Mouse (Mus musculus) forebrain, embryonic 13.5 days (tissue): Measurements from ENCODE around the gene Psmb2. TPM values are rescaled to one million over a fixed set of nuclear protein-coding genes. Genes with fewer than 3 reads are reported as not detected.

Experiments used
- ATAC-seq: fragments of 200-750 bp; cut with Nextera tagmentation; 2 replicates; pipeline ENCODE4 v1.8.0; 2017
- H3K27ac ChIP-seq: fragments of 300-500 bp; sonication (generic); 2 replicates; pipeline ENCODE4 v1.5.1; 2015; ENCODE audit warnings: inconsistent platforms, mild to moderate bottlenecking, moderate library complexity
- H3K27me3 ChIP-seq: fragments of 300-500 bp; sonication (generic); 2 replicates; pipeline ENCODE4 v1.6.1; 2015; ENCODE audit warnings: mild to moderate bottlenecking, inconsistent platforms
- H3K36me3 ChIP-seq: fragments of 300-500 bp; sonication (generic); 2 replicates; pipeline ENCODE4 v1.6.1; 2015; ENCODE audit warnings: mild to moderate bottlenecking, inconsistent platforms; ENCODE audit not compliant: poor library complexity, severe bottlenecking
- H3K4me1 ChIP-seq: fragments of 300-500 bp; sonication (generic); 2 replicates; pipeline ENCODE4 v1.6.1; 2015; ENCODE audit warnings: inconsistent platforms
- H3K4me2 ChIP-seq: fragments of 300-500 bp; sonication (generic); 2 replicates; pipeline ENCODE4 v1.6.1; 2015; ENCODE audit warnings: inconsistent platforms, mild to moderate bottlenecking, moderate library complexity
- H3K4me3 ChIP-seq: fragments of 300-500 bp; sonication (generic); 2 replicates; pipeline ENCODE4 v1.5.1; 2015; ENCODE audit warnings: mild to moderate bottlenecking, inconsistent platforms
- H3K9ac ChIP-seq: fragments of 300-500 bp; sonication (generic); 2 replicates; pipeline ENCODE4 v1.6.1; 2015; ENCODE audit warnings: mild to moderate bottlenecking, inconsistent platforms
- H3K9me3 ChIP-seq: fragments of 300-500 bp; sonication (generic); replicated peaks from 2 replicates; pipeline ENCODE4 v1.6.1; 2016; ENCODE audit warnings: inconsistent platforms
- WGBS: fragments of 180-500 bp; shearing (Covaris S2); methylation state at CpG from one replicate; pipeline ENCODE4 v1.1.7; 2015; 5-methylcytosine and 5-hydroxymethylcytosine counted together
- polyA plus RNA-seq: library from polyadenylated mRNA; unstranded; fragments of >200 nt; fragmentation: Nextera tagmentation; extraction: Ambion mirVana; gene quantifications from 2 replicates; pipeline ENCODE4 v1.2.1, GENCODE M21; 2015

Psmb2 gene
- polyA plus RNA-seq, 1 experiment from 2014 or later = 526 TPM

- no peak overlapping the region for H3K27ac ChIP-seq
- H3K4me2 ChIP-seq = no peak overlapping the region
- under 1% methylated on average over 16 of the region's 16 CpGs for WGBS
- no peaks in the 10 kb centered on the region for H3K9me3 ChIP-seq
- H3K9ac ChIP-seq = no peak overlapping the region
- H3K27me3 ChIP-seq = peaks cover 100% of the 10 kb centered on the region
- peak overlapping the region; percentile 31 for H3K4me3 ChIP-seq
- H3K36me3 ChIP-seq = no peaks in the 10 kb centered on the region
- ATAC-seq = no peak
- H3K4me1 ChIP-seq = peaks cover 21% of the 10 kb centered on the region
Measured at GRCm38 (mm10) chr4:126734001-126734603, 56.7 kb downstream of the Psmb2 start.

DNA sequence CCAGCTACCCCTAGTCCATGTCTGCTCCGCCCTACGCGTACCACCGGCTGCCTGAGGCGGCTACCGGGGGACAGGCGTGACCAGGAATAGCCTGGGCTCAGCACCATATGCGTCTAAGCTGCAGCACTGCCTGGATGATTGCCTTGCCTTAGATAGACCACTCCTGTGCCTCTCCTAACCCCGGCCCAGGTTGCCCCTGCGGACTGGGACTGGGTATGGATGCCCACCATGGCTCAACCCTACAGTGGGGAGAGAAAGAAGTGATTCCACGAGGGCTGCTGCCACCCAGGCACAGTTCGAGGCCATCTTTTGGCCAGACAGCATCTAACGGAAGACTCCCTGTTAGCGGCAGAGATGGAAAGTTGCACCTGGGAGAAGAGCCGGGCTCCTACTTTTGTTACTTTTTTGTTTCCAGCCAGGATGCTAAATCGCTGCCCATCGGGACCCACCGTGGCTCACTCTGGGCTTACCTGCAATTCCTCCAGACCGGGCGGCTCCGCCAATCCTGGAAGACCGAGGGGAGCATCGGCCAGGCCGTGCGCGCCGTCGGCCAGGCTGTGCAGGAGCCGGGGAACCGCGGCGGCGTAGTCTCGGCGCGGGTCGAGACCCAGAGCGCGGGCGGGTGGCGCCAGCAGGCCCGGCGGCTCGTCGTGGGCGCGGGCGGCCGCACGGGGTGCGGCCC lies 57.4 kb downstream of the Psmb2 start:
- H3K9me3 ChIP-seq = no peaks in the 10 kb centered on the region
- peak overlapping the region; percentile 54 for H3K4me2 ChIP-seq
- peak overlapping the region; percentile 48 for H3K9ac ChIP-seq
- no peak for ATAC-seq
- peaks cover 21% of the 10 kb centered on the region for H3K4me1 ChIP-seq
- 2% methylated on average over 50 of the region's 51 CpGs for WGBS
- no peak overlapping the region for H3K27ac ChIP-seq
- peak overlapping the region; percentile 31 for H3K4me3 ChIP-seq
- no peaks in the 10 kb centered on the region for H3K36me3 ChIP-seq
- peaks cover 99% of the 10 kb centered on the region for H3K27me3 ChIP-seq

GRCm38 (mm10) chr4:126735382-126736000 lies 58.1 kb downstream of the Psmb2 start:
- ATAC-seq = no peak
- Histone ChIP-seq H3K9me3 (no peaks in the 10 kb centered on the region), H3K4me1 (peaks cover 21% of the 10 kb centered on the region), H3K36me3 (no peaks in the 10 kb centered on the region), H3K4me2 (peak overlapping the region; percentile 54), H3K9ac (peak overlapping the region; percentile 48), H3K27me3 (peaks cover 96% of the 10 kb centered on the region), H3K27ac (no peak overlapping the region), H3K4me3 (peak overlapping the region; percentile 31)
- 2% methylated on average over 50 of the region's 62 CpGs for WGBS

- Histone ChIP-seq H3K27ac (no peak within 1 kb of the TSS), H3K4me1 (peaks cover 21% of the 10 kb centered on the region), H3K27me3 (peaks cover 91% of the 10 kb centered on the region), H3K9me3 (no peaks in the 10 kb centered on the region), H3K4me3 (peak within 1 kb of the TSS; percentile 31), H3K9ac (peak within 1 kb of the TSS; percentile 48), H3K36me3 (no peaks in the 10 kb centered on the region), H3K4me2 (peak within 1 kb of the TSS; percentile 54)
- 2% methylated on average over 32 of the region's 32 CpGs for WGBS
- ATAC-seq = peak; percentile 68
Measured at GRCm38 (mm10) chr4:126736001-126736414, 58.6 kb downstream of the Psmb2 start, which contains the start of gene Tfap2e. TSS of gene Tfap2e (minus strand) at chr4:126736240.

GRCm38 (mm10) chr4:126739966-126740676 lies 62.7 kb downstream of the Psmb2 start:
- Histone ChIP-seq H3K9me3 (no peaks in the 10 kb centered on the region), H3K4me1 (peaks cover 19% of the 10 kb centered on the region), H3K9ac (no peak overlapping the region), H3K27me3 (peaks cover 84% of the 10 kb centered on the region), H3K27ac (no peak overlapping the region), H3K36me3 (peaks cover 17% of the 10 kb centered on the region), H3K4me3 (no peak overlapping the region), H3K4me2 (no peak overlapping the region)
- ATAC-seq = no peak
- 14% methylated on average over 10 of the region's 10 CpGs for WGBS

GRCm38 (mm10) chr4:126741448-126741847 lies 64.0 kb downstream of the Psmb2 start:
- Histone ChIP-seq H3K9me3 (no peaks in the 10 kb centered on the region), H3K9ac (no peak overlapping the region), H3K36me3 (peaks cover 30% of the 10 kb centered on the region), H3K4me1 (peaks cover 17% of the 10 kb centered on the region), H3K27ac (no peak overlapping the region), H3K4me2 (peak overlapping the region; percentile 27; the same call in 1 of the 2 replicates), H3K4me3 (no peak overlapping the region), H3K27me3 (peaks cover 70% of the 10 kb centered on the region)
- ATAC-seq = peak; percentile 74
- 7% methylated on average over 12 of the region's 12 CpGs for WGBS

- no peak overlapping the region for H3K4me2 ChIP-seq
- H3K36me3 ChIP-seq = peaks cover 44% of the 10 kb centered on the region
- no peak overlapping the region for H3K27ac ChIP-seq
- peaks cover 20% of the 10 kb centered on the region for H3K4me1 ChIP-seq
- ATAC-seq = no peak
- 57% methylated on average over 2 of the region's 2 CpGs for WGBS
- no peak overlapping the region for H3K9ac ChIP-seq
- H3K9me3 ChIP-seq = no peaks in the 10 kb centered on the region
- peaks cover 55% of the 10 kb centered on the region for H3K27me3 ChIP-seq
- H3K4me3 ChIP-seq = no peak overlapping the region
Measured at GRCm38 (mm10) chr4:126742976-126743375, 65.5 kb downstream of the Psmb2 start.

GRCm38 (mm10) chr4:126743713-126744112 lies 66.3 kb downstream of the Psmb2 start:
- H3K9ac ChIP-seq = no peak overlapping the region
- H3K27me3 ChIP-seq = peaks cover 48% of the 10 kb centered on the region
- H3K9me3 ChIP-seq = no peaks in the 10 kb centered on the region
- H3K36me3 ChIP-seq = peaks cover 52% of the 10 kb centered on the region
- WGBS = 6% methylated on average over 11 of the region's 11 CpGs
- peaks cover 28% of the 10 kb centered on the region for H3K4me1 ChIP-seq
- H3K4me2 ChIP-seq = no peak overlapping the region
- no peak for ATAC-seq
- no peak overlapping the region for H3K4me3 ChIP-seq
- H3K27ac ChIP-seq = no peak overlapping the region

- 89% methylated on average over 14 of the region's 14 CpGs for WGBS
- Histone ChIP-seq H3K27ac (no peak overlapping the region), H3K4me2 (no peak overlapping the region), H3K27me3 (peaks cover 37% of the 10 kb centered on the region), H3K9ac (no peak overlapping the region), H3K4me1 (peaks cover 39% of the 10 kb centered on the region), H3K36me3 (peaks cover 59% of the 10 kb centered on the region), H3K4me3 (no peak overlapping the region), H3K9me3 (no peaks in the 10 kb centered on the region)
- ATAC-seq = no peak
Measured at GRCm38 (mm10) chr4:126744831-126745230, 67.4 kb downstream of the Psmb2 start.

DNA sequence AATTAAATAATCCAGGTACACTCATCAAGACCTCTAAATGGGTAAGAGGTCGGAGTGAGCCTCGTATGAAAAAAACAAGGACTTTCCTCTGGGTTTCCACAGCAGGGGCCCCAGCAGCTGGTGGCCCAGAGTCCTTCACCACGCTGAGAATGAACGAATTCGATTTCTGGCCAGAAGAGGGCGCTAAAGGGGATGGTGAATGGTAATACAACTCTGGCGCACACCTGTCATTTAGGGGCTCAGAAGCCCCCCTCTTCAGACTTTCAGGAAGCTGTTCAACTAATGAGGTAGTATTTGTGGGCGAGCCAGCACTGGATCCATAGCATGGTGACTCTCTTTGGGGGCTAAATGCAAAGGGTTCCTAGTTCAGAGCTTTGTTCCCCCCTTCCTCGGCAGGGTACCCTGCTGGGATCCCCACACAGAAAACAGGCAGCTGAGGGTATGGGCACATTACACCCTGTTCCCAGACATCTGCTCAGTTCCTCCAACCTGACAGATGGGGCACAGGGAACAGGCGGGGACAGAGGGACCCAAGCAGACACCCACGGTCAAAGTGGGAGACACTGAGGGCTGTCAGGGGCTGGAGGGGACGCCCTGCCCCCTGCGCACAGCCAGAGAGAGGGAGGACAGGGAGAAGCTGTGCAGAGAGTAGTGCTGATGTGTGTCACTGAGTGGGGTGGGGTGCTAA lies 68.2 kb downstream of the Psmb2 start:
- Histone ChIP-seq H3K4me3 (no peak overlapping the region), H3K36me3 (peaks cover 67% of the 10 kb centered on the region), H3K9me3 (no peaks in the 10 kb centered on the region), H3K4me2 (no peak overlapping the region), H3K4me1 (peaks cover 47% of the 10 kb centered on the region), H3K27me3 (peaks cover 34% of the 10 kb centered on the region), H3K9ac (no peak overlapping the region), H3K27ac (peak overlapping the region; percentile 21)
- 33% methylated on average over 13 of the region's 13 CpGs for WGBS
- 0 out of 2 replicates have a peak, but pooled peaks have one; percentile 9 for ATAC-seq

DNA sequence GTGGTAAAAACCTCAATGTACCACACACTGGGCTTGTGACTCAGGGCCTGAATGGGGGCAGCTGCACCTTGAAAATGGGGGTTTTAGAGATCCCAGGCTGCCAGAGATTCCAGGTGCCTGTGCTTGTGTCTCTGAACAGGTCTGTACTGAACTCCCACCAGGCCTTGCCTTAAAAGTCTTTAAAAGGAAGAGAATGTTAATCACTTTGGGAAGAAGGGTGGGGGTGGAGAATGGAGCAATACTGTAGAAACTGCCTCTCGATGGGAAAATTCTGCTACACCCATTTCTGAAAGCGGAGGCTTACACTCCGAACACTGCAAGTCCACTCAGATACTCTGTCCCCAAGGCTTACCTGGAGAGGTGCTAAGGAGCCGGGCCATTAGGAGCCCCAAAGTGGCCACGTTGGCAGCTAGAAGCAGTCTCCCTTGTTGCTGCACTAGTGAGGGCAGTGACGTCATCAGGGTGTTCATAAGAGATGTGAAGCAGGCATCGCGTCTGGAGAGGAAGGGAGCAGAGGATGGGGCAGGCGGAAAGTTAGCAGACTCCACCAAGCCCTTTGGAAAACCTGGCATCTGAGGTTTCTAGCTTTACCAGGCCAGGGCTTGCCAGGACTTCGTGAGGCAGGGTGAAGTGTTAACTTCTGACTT lies 68.9 kb downstream of the Psmb2 start:
- no peak overlapping the region for H3K4me2 ChIP-seq
- H3K9ac ChIP-seq = no peak overlapping the region
- no peaks in the 10 kb centered on the region for H3K9me3 ChIP-seq
- H3K27ac ChIP-seq = peak overlapping the region; percentile 21
- peaks cover 34% of the 10 kb centered on the region for H3K27me3 ChIP-seq
- ATAC-seq = no peak
- H3K4me3 ChIP-seq = no peak overlapping the region
- peaks cover 54% of the 10 kb centered on the region for H3K4me1 ChIP-seq
- WGBS = 85% methylated on average over 10 of the region's 10 CpGs
- H3K36me3 ChIP-seq = peaks cover 67% of the 10 kb centered on the region
